Mouse (Mus musculus) retina, postnatal 1 day (tissue): ENCODE data around the gene Dmrta2.
A peak's percentile ranks its signal among the peaks of the same experiment; 100 is the strongest.

Experiments used
- DNase-seq: peaks from one replicate; pipeline ENCODE4 v3.0.0-alpha.2; 2012

Gene Dmrta2

GRCm38 (mm10) chr4:109977148-109978067 is at the start of gene Dmrta2:
Gene Dmrta2 (plus strand): TSS chr4:109978053.
- DNase-seq: peak; percentile 89

DNA sequence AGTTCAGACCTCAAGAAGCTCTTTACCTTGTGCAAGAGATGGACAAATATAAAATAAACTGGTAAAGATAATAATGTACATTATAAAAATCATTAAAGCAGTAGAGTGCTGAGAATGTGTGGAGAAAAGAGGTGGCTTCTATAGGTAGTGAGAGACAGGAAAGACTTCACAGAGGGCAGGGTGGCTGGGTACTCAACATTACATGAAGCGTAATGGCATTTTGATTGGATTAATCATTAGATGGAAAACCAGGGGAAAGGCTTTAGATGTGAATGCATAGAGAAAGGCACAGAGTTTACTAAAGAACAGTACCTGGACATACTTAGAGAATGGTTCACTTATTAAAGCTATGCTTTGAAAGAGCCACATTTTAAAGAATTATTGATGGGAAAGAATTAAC is 48.8 kb upstream of the Dmrta2 start:
- no peak for DNase-seq

DNA sequence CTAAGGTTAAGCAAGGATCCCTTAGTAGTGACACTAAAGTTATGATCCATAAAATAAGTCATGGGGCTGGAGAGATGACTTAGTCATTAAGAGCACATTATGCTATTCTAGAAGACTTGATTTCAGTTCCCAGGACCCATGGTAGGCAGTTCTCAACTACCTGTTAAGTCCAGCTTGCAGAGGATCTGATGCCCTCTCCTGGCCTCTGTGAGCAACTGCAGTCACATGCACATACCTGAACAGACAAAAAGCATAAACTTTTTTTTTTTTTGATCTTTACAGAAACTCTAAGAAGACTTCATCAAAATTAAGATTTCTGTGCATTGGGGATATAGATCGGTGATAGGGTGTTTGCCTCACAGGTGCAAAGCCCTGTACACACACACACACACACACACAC is 47.4 kb upstream of the Dmrta2 start:
- DNase-seq: no peak

- DNase-seq: peak; percentile 91
Measured at GRCm38 (mm10) chr4:109930935-109931334, 46.9 kb upstream of the Dmrta2 start.

- no peak for DNase-seq
Measured at GRCm38 (mm10) chr4:109936557-109936956, 41.3 kb upstream of the Dmrta2 start.

GRCm38 (mm10) chr4:109939291-109939690 is 38.6 kb upstream of the Dmrta2 start:
- no peak for DNase-seq

GRCm38 (mm10) chr4:109945554-109945953 is 32.3 kb upstream of the Dmrta2 start:
- no peak for DNase-seq

- DNase-seq: no peak
Measured at GRCm38 (mm10) chr4:109949307-109949706, 28.5 kb upstream of the Dmrta2 start.

DNA sequence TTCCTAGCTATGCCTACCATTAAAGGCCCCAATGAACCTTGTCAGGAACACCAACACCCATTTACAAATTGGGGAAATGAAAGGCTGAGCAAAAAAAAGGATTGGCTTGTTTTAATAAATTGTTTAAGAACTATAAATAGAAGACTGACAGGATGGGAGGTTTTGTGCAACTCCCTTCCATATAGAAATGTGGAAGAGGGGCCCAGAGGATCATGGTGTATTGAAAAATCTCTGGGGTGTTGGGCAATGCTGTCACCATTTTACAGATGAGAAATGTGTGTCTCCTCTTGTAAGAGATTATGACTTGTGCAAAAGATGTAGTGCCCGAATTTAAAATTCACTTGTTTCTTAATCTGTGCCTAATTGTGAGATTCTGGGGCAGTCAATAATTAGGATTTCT is 24.3 kb upstream of the Dmrta2 start:
- no peak for DNase-seq

- DNase-seq: peak; percentile 57
Measured at GRCm38 (mm10) chr4:109960201-109960935, 17.5 kb upstream of the Dmrta2 start.

- DNase-seq: no peak
Measured at GRCm38 (mm10) chr4:109963570-109964279, 14.1 kb upstream of the Dmrta2 start.

GRCm38 (mm10) chr4:109969561-109969960 is 8.3 kb upstream of the Dmrta2 start:
- DNase-seq: no peak

- DNase-seq: no peak
Measured at GRCm38 (mm10) chr4:109973991-109974654, 3.7 kb upstream of the Dmrta2 start.

DNA sequence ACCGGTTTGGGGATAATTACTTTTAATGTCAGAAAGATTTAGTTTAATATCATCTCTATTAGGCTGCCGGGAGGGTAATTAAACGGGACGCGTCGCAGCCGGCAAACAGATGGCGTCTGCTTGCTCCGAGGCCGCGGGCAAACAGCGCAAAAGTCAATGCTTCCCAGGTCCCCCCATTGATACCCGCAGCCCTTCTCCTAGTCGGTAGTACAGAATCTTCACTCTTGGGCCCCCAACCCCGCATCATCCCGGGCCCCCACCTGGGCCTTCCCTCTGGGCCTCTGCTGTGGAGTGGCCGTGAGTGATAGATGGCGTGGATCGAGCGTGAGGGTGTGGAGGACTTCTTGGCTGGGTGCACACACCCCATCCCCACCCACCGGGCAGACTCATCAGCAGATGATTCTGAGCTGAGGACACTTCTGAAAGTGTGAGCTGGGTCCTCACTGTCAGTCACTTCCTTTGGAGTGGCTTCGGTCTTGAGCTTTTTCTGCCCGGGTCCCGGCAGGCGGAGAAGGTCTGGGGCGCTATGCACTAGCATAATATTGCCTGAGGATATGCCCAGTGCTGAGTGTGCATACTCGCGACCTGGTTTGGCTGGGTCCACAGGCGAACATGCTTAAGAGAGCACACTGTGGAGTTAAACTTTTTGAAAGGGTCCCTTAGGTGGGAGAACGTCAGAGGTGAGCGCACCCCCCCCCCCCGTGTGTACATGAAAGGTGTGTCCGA is 3.0 kb upstream of the Dmrta2 start:
- DNase-seq: peak; percentile 58

- DNase-seq: peak; percentile 26
Measured at GRCm38 (mm10) chr4:109975381-109976240, 2.2 kb upstream of the Dmrta2 start.

DNA sequence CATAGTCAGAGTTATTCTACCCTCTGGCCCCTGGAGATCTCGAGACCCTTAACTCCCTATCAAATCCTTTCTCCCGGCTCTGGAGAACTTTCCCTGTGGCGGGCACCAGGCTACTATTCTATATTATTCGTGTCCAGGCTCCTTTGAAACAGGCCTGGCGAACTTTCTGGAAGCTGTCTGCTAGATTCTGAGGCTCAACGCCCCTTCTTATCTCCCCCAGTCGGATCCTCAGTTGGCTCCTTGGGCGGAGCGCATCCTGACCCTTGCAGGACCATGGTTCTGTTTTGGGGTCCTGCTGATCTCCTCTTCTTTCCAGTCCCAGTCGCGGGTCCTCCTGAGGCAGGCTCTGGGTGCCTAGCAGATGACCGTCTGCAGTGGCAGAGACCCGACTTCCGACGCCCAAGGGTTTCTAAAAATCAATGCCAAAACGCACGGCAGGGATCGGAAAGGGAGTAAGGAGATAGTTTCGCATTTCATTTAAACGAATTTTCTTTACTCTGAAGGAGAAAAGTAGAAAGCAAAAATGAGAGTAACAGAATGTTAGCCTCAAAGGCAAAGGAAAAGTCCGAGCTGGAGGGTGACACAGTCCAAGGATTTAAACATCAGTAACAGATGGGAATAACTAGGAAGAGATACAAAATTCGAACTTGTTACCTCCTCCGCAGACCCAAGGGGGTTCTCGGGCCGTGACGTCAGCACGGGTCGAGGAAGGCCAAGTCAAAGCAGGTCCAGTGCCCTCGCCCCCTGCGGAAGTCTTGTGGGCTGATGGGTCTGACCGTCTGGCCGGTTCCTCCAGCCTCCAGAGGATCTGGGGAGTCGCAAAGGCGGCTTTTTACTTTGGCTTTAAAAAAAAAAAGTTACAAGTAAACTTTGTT is 1.3 kb upstream of the Dmrta2 start:
- peak; percentile 27 for DNase-seq

- peak; percentile 20 for DNase-seq
Measured at GRCm38 (mm10) chr4:109978068-109978857, 410 bp downstream of the Dmrta2 start.

- no peak for DNase-seq
Measured at GRCm38 (mm10) chr4:109978858-109979340, 1.0 kb downstream of the Dmrta2 start.
